Mouse (Mus musculus) left cerebral cortex, adult 9 months (tissue): ENCODE data around the gene Slc44a5.

Experiments
- DNase-seq, 2 experiments: peaks; one replicate each; pipeline ENCODE4 v3.0.0; 2022; ENCODE audit warnings: low spot score in 2 of 2

The Slc44a5 gene

GRCm38 (mm10) chr3:154165882-154166281, 192.6 kb downstream of the Slc44a5 start:
- no peak for DNase-seq

- DNase-seq = peak; percentile 11 to 28
These were observed 198.8 kb downstream of the Slc44a5 start for GRCm38 (mm10) chr3:154171881-154172592.

GRCm38 (mm10) chr3:154172593-154172965, 199.3 kb downstream of the Slc44a5 start:
- DNase-seq = no peak

GRCm38 (mm10) chr3:154173556-154173955, 200.3 kb downstream of the Slc44a5 start:
- no peak for DNase-seq

GRCm38 (mm10) chr3:154174031-154174430, 200.8 kb downstream of the Slc44a5 start:
- DNase-seq = no peak

GRCm38 (mm10) chr3:154174766-154175165, 201.5 kb downstream of the Slc44a5 start:
- DNase-seq = no peak

GRCm38 (mm10) chr3:154177665-154178305, 204.5 kb downstream of the Slc44a5 start:
- DNase-seq = no peak

GRCm38 (mm10) chr3:154179423-154179920, 206.2 kb downstream of the Slc44a5 start:
- no peak for DNase-seq

- no peak for DNase-seq
These were observed 209.8 kb downstream of the Slc44a5 start for GRCm38 (mm10) chr3:154182987-154183386.

GRCm38 (mm10) chr3:154183957-154184356, 210.7 kb downstream of the Slc44a5 start:
- no peak for DNase-seq

- no peak for DNase-seq
These were observed 215.4 kb downstream of the Slc44a5 start for GRCm38 (mm10) chr3:154188668-154189067.

- no peak for DNase-seq
These were observed 219.2 kb downstream of the Slc44a5 start for GRCm38 (mm10) chr3:154192328-154193030.

GRCm38 (mm10) chr3:154193189-154193840, 220.1 kb downstream of the Slc44a5 start:
- DNase-seq = no peak

- no peak for DNase-seq
These were observed 227.2 kb downstream of the Slc44a5 start for GRCm38 (mm10) chr3:154200422-154200828.

- no peak for DNase-seq
These were observed 228.6 kb downstream of the Slc44a5 start for GRCm38 (mm10) chr3:154201796-154202195.

GRCm38 (mm10) chr3:154202383-154202782, 229.1 kb downstream of the Slc44a5 start:
- DNase-seq = no peak

GRCm38 (mm10) chr3:154208479-154208878, 235.2 kb downstream of the Slc44a5 start:
- no peak for DNase-seq

- no peak for DNase-seq
These were observed 236.0 kb downstream of the Slc44a5 start for GRCm38 (mm10) chr3:154209201-154209754.

GRCm38 (mm10) chr3:154209776-154210430, 236.7 kb downstream of the Slc44a5 start:
- DNase-seq = no peak

- DNase-seq = no peak
These were observed 237.3 kb downstream of the Slc44a5 start for GRCm38 (mm10) chr3:154210431-154211055.

- DNase-seq = no peak
These were observed 239.3 kb downstream of the Slc44a5 start for GRCm38 (mm10) chr3:154212551-154212950.
